Mouse (Mus musculus) adrenal gland, adult 18-20 months (tissue): ENCODE results near the gene Tvp23b. TPM values are rescaled to one million over a fixed set of nuclear protein-coding genes. Genes with fewer than 3 reads are reported as not detected.

Experiments
- DNase-seq, 2 experiments: peaks; one replicate each; pipeline ENCODE4 v3.0.0; 2021 to 2022; ENCODE audit warnings: low spot score in 2 of 2
- long read RNA-seq, 2 experiments: library from polyadenylated mRNA; stranded (forward); transcript quantifications; one replicate each; pipeline ENCODE4 v2.0.0; 2021
- total RNA-seq, 2 experiments: library from RNA; stranded (reverse); gene quantifications; 1 replicate in 1 of 2; 2 replicates in 1 of 2; pipeline ENCODE4 v1.2.3; 2021

The Tvp23b gene
- 10 to 100 TPM; 40.1 to 55.9 TPM for total RNA-seq
- long read RNA-seq, experiment 1, transcript Tvp23b-201 (7 exons, 1,784 nt) = major isoform, 36 of 41 reads
- long read RNA-seq, experiment 1, partial matches to known transcripts = 1 of 41 reads
- long read RNA-seq, experiment 1, other reads (novel, unspliced or antisense) = 4 of 41 reads
- long read RNA-seq, experiment 2, transcript Tvp23b-201 (7 exons, 1,784 nt) = major isoform, 203 of 225 reads
- long read RNA-seq, experiment 2, partial matches to known transcripts = 2 of 225 reads
- long read RNA-seq, experiment 2, other reads (novel, unspliced or antisense) = 20 of 225 reads

- DNase-seq = peak; percentile 95 to 98
Observed at GRCm38 (mm10) chr11:62879220-62880048, at the start of gene Tvp23b. Gene Tvp23b (plus strand): TSS chr11:62879455.

GRCm38 (mm10) chr11:62830387-62830786 lies 48.9 kb upstream of the Tvp23b start:
- no peak for DNase-seq

- no peak for DNase-seq
Observed at GRCm38 (mm10) chr11:62831906-62832305, 47.3 kb upstream of the Tvp23b start.

- DNase-seq = no peak
Observed at GRCm38 (mm10) chr11:62844562-62844961, 34.7 kb upstream of the Tvp23b start.

- no peak for DNase-seq
Observed at GRCm38 (mm10) chr11:62845730-62846129, 33.5 kb upstream of the Tvp23b start.

GRCm38 (mm10) chr11:62846961-62847654 lies 32.1 kb upstream of the Tvp23b start, which contains the start of gene Fbxw10:
Gene Fbxw10 (plus strand): TSS chr11:62847069.
- DNase-seq = no peak

- DNase-seq = no peak
Observed at GRCm38 (mm10) chr11:62847655-62848191, 31.5 kb upstream of the Tvp23b start.

- DNase-seq = no peak
Observed at GRCm38 (mm10) chr11:62848301-62848700, 31.0 kb upstream of the Tvp23b start.

- no peak for DNase-seq
Observed at GRCm38 (mm10) chr11:62851199-62851598, 28.1 kb upstream of the Tvp23b start.

GRCm38 (mm10) chr11:62853334-62853733 lies 25.9 kb upstream of the Tvp23b start:
- no peak for DNase-seq

GRCm38 (mm10) chr11:62865562-62865961 lies 13.7 kb upstream of the Tvp23b start:
- DNase-seq = no peak

GRCm38 (mm10) chr11:62866685-62867084 lies 12.6 kb upstream of the Tvp23b start:
- no peak for DNase-seq

GRCm38 (mm10) chr11:62869201-62869600 lies 10.1 kb upstream of the Tvp23b start:
- no peak for DNase-seq

- DNase-seq = no peak
Observed at GRCm38 (mm10) chr11:62869715-62870371, 9.4 kb upstream of the Tvp23b start.

GRCm38 (mm10) chr11:62873479-62873878 lies 5.8 kb upstream of the Tvp23b start:
- peak in 1 of 2 experiments; percentile 27 for DNase-seq

- DNase-seq = no peak
Observed at GRCm38 (mm10) chr11:62875696-62876095, 3.6 kb upstream of the Tvp23b start.

- DNase-seq = no peak
Observed at GRCm38 (mm10) chr11:62876445-62876844, 2.8 kb upstream of the Tvp23b start.

- no peak for DNase-seq
Observed at GRCm38 (mm10) chr11:62877391-62877790, 1.9 kb upstream of the Tvp23b start.

GRCm38 (mm10) chr11:62878728-62879127 lies 527 bp upstream of the Tvp23b start:
- DNase-seq = no peak

GRCm38 (mm10) chr11:62883407-62883806 lies 4.2 kb downstream of the Tvp23b start:
- DNase-seq = no peak

- DNase-seq = no peak
Observed at GRCm38 (mm10) chr11:62885323-62885722, 6.1 kb downstream of the Tvp23b start.
